Mouse (Mus musculus): ENCODE results near the gene Ppp1r8.

GRCm38 (mm10) chr4:132818442-132818841 lies 24.5 kb downstream of the Ppp1r8 start:
- TF ChIP-seq CTCF (conservative IDR thresholded peaks at IDR 0.05; ENCODE audit: low read length) = peak; percentile 29
- no peak for TF ChIP-seq POU5F1 (IDR thresholded peaks at IDR 0.05; ENCODE audit: borderline replicate concordance, low read length)

Data from E14TG2a.4 (cell line).